Mouse (Mus musculus) cerebellum, postnatal 36 days (tissue): ENCODE measurements around the gene Ppm1b.
A peak's percentile ranks its signal among the peaks of the same experiment; 100 is the strongest.

Source experiments
- DNase-seq, 2 experiments: peaks; one replicate each; pipeline ENCODE4 v3.0.0; 2021 to 2022; ENCODE audit warnings: mixed read lengths in 2 of 2

Gene Ppm1b

GRCm38 (mm10) chr17:84958411-84958911 is 1.9 kb downstream of the Ppm1b start:
- DNase-seq, result no peak

GRCm38 (mm10) chr17:84958986-84959664 is 2.6 kb downstream of the Ppm1b start:
- DNase-seq, result no peak

GRCm38 (mm10) chr17:84959665-84960020 is 3.1 kb downstream of the Ppm1b start:
- DNase-seq, result no peak

- peak in 1 of 2 experiments; percentile 22 for DNase-seq
Observed at GRCm38 (mm10) chr17:84960136-84960535, 3.6 kb downstream of the Ppm1b start.

- no peak for DNase-seq
Observed at GRCm38 (mm10) chr17:84962046-84962445, 5.5 kb downstream of the Ppm1b start.

- no peak for DNase-seq
Observed at GRCm38 (mm10) chr17:84963651-84964050, 7.1 kb downstream of the Ppm1b start.

GRCm38 (mm10) chr17:84966231-84966630 is 9.7 kb downstream of the Ppm1b start:
- DNase-seq, result no peak

- no peak for DNase-seq
Observed at GRCm38 (mm10) chr17:84967045-84967444, 10.5 kb downstream of the Ppm1b start.

GRCm38 (mm10) chr17:84969916-84970315 is 13.4 kb downstream of the Ppm1b start:
- DNase-seq, result no peak

- DNase-seq, result no peak
Observed at GRCm38 (mm10) chr17:84981721-84982120, 25.2 kb downstream of the Ppm1b start.

GRCm38 (mm10) chr17:84982735-84983134 is 26.2 kb downstream of the Ppm1b start:
- no peak for DNase-seq

- DNase-seq, result no peak
Observed at GRCm38 (mm10) chr17:84986368-84986767, 29.8 kb downstream of the Ppm1b start.

GRCm38 (mm10) chr17:84987834-84988410 is 31.4 kb downstream of the Ppm1b start:
- DNase-seq, result no peak

GRCm38 (mm10) chr17:84988514-84988913 is 32.0 kb downstream of the Ppm1b start:
- DNase-seq, result no peak

GRCm38 (mm10) chr17:84995844-84996243 is 39.3 kb downstream of the Ppm1b start:
- no peak for DNase-seq

GRCm38 (mm10) chr17:84997639-84998038 is 41.1 kb downstream of the Ppm1b start:
- DNase-seq, result no peak

- no peak for DNase-seq
Observed at GRCm38 (mm10) chr17:84999636-85000035, 43.1 kb downstream of the Ppm1b start.

- no peak for DNase-seq
Observed at GRCm38 (mm10) chr17:85013485-85013884, 56.9 kb downstream of the Ppm1b start.

- no peak for DNase-seq
Observed at GRCm38 (mm10) chr17:85014632-85015031, 58.1 kb downstream of the Ppm1b start.

GRCm38 (mm10) chr17:85018344-85018743 is 61.8 kb downstream of the Ppm1b start:
- no peak for DNase-seq

GRCm38 (mm10) chr17:85018794-85019193 is 62.3 kb downstream of the Ppm1b start:
- DNase-seq, result no peak

GRCm38 (mm10) chr17:85020343-85020742 is 63.8 kb downstream of the Ppm1b start:
- DNase-seq, result no peak

- peak; percentile 23 to 56 for DNase-seq
Observed at GRCm38 (mm10) chr17:85023247-85024167, 67.0 kb downstream of the Ppm1b start.
